Mouse (Mus musculus): Measurements from ENCODE around the gene Gid8. TPM values are rescaled to one million over a fixed set of nuclear protein-coding genes. Genes with fewer than 3 reads are reported as not detected.

Gene Gid8
- total RNA-seq (2021) (10 to 100 TPM; 58.3 to 61.8 TPM), polyA plus RNA-seq (2012; rRNA removed) (11.3 and 12.2 TPM in 2 replicates)
- long read RNA-seq, transcript Gid8-201 (5 exons, 1,655 nt) = major isoform, 11 of 19 reads
- long read RNA-seq, partial matches to known transcripts = 1 of 19 reads
- long read RNA-seq, other reads (novel, unspliced or antisense) = 7 of 19 reads

GRCm38 (mm10) chr2:180709923-180710272 lies at the start of gene Gid8, which contains the start of gene Dido1:
Gid8 (plus strand) TSS chr2:180710117.
Dido1 (minus strand) TSS chr2:180709999.
- peak; percentile 98 for DNase-seq

- no peak for DNase-seq
Measured at GRCm38 (mm10) chr2:180660521-180660920, 49.4 kb upstream of the Gid8 start.

DNA sequence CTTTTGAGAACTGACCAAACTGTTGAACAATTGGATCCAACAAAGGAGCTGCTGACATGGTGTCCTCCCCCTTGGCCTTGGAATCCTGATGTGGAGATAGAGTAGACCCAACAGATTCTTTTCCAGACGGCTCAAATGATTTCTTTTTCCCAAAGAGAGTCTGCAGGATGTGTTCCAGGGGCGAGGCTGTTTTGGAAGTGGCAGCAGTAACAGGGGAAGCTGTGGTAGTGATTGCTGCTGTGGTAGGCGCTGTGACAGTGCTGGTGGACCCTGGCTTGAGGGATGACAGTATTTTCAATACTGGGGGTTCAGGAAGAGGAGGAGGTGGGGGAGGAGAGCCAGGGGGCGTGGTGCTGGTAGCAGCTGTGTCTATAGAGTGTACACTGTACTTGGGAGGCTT lies 47.9 kb upstream of the Gid8 start:
- no peak for DNase-seq

DNA sequence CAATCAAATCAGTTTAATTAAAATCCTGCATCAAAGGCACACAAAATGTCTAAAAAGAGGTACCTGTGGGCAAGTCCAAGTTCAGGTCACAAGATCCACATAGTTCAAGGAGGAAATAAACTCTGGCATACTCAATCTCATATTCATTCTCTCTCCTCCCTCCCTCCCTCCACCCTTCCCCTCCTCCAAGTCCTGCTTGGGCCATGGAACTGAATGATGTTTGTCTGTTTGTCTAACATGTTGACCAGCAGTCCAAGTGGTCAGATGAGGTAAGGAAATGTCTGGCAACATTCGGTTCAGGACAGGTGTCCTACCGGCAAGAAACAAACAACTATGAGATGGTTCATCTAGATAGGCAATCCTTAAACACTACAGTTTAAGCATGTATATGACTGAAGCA lies 33.2 kb upstream of the Gid8 start:
- no peak for DNase-seq

- peak; percentile 63 for DNase-seq
Measured at GRCm38 (mm10) chr2:180678609-180679140, 31.2 kb upstream of the Gid8 start.

GRCm38 (mm10) chr2:180681225-180681624 lies 28.7 kb upstream of the Gid8 start:
- no peak for DNase-seq

GRCm38 (mm10) chr2:180683524-180683923 lies 26.4 kb upstream of the Gid8 start:
- no peak for DNase-seq

GRCm38 (mm10) chr2:180684031-180684430 lies 25.9 kb upstream of the Gid8 start:
- DNase-seq = no peak

DNA sequence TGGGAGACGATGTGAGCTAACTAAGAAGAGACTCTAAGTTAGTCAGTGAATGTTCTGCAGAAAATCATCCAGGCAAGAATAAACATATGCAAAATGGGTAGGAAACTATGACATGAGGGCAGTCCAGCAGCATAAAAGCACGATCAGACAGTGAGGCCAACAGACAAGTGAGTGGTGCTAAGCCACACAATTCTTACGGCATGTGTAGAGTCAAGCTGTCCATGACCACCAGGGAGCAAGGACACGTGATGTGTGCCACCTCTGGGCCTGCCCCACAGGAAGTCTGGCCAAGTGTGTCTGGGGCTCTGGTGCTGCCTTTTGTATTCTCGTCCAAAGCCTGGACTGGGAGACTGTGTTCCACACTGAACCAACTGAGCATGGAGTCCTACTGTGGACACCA lies 20.1 kb upstream of the Gid8 start:
- peak; percentile 50 for DNase-seq

- no peak for DNase-seq
Measured at GRCm38 (mm10) chr2:180692630-180693029, 17.3 kb upstream of the Gid8 start.

DNA sequence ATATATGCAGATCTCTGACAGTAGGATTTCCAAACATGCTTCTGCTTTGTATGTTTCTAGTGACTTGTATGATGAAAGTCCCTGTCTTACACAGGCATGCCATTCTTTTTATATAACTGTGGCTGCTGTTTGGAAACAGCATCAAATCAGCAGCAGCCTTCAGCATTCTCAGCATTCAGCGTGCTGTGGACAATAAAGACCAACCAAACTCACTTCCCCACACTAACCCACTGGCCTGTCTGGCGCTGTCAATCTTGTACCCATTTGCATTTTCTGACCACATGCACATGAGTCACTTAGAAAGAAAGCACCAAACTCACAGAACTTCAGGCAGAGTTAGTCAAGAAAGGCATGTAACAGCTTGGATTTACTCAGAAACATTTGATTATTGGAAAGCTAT lies 14.7 kb upstream of the Gid8 start:
- DNase-seq = no peak

DNA sequence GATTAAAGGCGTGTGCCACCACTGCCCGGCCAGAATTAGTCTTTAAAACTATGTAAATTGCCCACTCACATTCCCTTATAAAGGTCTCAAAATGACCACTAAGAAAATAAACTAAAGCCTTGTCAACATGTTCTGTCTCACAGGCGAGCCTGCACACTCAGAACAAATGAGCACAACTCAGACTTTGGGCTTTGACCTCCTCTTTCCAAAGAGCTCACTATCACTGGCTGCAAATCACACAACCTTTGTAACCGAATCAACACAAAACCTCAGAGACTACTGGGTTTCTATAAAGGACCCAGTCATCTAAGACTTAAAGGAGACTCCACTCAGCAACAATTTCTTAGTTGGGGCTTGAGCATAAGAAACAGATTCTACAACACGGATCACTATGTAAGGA lies 9.5 kb upstream of the Gid8 start:
- DNase-seq = no peak

GRCm38 (mm10) chr2:180701053-180701766 lies 8.7 kb upstream of the Gid8 start:
- DNase-seq = peak; percentile 35

GRCm38 (mm10) chr2:180701767-180702621 lies 7.9 kb upstream of the Gid8 start:
- DNase-seq = peak; percentile 96

- peak; percentile 41 for DNase-seq
Measured at GRCm38 (mm10) chr2:180702701-180703149, 7.2 kb upstream of the Gid8 start.

- no peak for DNase-seq
Measured at GRCm38 (mm10) chr2:180703175-180703574, 6.7 kb upstream of the Gid8 start.

DNA sequence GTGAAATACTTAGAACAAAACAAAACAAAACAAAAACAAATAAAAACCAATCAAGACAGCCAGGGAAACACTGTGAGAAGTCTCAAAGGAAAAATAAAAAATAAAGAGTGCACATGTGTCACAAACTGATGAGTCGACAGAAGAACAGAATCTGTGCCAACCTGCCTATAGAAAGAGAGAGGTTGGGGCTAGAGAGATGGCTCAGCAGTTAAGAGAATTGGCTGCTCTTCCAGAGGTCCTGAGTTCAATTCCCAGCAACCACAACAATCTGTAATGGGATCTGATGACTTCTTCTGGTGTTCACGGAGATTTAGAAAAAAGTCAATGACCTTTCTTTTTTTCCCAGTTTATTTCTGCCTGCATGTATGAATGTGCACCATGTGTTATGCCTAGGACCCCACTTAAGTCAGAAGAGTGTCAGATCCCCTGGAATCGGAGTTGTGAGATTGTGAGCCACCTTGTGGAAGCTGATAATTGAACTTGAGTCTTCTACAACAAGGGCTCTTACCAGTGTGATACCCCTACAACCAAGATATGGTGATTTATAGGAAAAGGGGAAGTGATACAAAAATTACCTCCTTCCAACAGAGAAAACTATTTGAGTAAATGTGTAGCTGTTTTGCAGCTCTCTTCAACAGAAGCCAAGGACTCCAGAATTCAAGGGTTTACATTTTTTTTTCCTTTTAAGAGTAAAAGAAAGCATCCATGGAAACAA lies 6.1 kb upstream of the Gid8 start:
- DNase-seq = no peak

GRCm38 (mm10) chr2:180704591-180704990 lies 5.3 kb upstream of the Gid8 start:
- peak; percentile 72 for DNase-seq

DNA sequence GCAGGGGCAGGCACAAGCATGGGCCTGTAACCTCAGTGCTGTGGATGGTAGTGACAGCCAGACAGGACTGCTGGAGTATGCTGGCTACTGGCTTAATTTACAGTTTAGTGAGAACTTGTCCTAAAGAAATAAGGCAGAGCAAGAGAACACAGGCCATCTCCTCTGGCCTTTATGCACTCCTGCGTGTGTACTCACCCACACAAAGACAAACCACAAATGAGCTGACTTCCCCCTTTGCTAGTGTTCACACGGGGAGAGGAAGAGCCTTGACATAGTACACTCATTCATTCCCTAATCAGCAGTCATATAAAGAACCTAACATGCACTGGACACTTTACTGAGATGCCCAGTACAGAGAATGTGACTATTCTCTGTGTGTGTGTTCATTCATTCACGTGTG lies 4.9 kb upstream of the Gid8 start:
- DNase-seq = no peak

- DNase-seq = no peak
Measured at GRCm38 (mm10) chr2:180705975-180706374, 3.9 kb upstream of the Gid8 start.

DNA sequence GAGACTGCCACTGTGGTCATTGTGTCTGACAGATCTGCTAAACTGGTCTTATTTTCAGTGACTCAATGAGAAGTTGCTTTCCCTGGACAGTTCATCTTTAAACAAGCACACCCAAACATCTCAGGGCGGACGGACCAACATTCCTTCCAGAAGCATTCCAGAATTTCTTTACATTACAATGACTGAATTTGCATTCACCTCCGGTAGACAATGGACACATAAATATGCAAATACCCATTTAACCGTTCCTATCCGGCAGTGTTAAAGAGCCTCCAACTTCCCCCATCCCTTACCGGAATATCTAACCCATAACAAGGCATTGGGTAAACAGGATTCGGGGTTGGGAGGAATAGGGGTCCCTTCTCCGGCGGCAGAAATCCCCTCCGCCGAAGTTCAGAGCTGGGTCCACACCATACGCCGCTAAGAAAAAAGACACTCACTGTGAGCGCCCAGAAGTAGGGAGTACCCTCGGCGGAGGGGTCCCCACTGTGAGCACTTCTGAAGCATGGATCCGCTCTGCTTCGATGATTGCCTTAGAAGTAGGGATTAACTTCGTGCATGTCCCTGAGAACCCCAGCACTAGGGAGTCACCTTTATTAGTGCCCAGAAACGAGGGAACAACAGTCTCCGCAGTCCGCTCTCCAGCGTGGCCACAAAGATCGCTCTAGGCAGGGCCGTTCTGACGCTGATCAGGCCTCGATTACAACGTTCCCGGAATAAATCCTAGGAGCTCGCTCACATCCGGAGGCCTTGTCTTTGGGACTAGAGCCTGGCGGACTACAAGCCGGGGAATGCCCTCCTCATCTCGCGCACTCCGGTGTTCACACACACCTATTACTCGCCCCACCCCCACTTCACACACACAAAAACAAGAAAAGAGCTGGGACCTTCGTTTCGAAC lies 644 bp upstream of the Gid8 start:
- no peak for DNase-seq

Measured in adrenal gland, adult 2 months (tissue).